Mouse (Mus musculus) heart, embryonic 14.5 days (tissue): ENCODE results near the gene Dhrs7. TPM values are rescaled to one million over a fixed set of nuclear protein-coding genes. Genes with fewer than 3 reads are reported as not detected.

Experiments
- ATAC-seq: fragments of 200-750 bp; cut with Nextera tagmentation; 2 replicates; pipeline ENCODE4 v1.8.0; 2017; ENCODE audit warnings: low read depth, moderate TSS enrichment; ENCODE audit not compliant: insufficient number of reproducible peaks, insufficient read depth, low FRiP score
- H3K27ac ChIP-seq, 2 experiments: fragments of 200-500 bp in 1 of 2; fragments of 300-500 bp in 1 of 2; sonication (generic) in 1 of 2; replicated peaks in 1 of 2; 2 replicates each; pipeline ENCODE4 v1.5.1; 2012 to 2014; ENCODE audit warnings: low read depth in 2 of 2, low read length in 2 of 2, control low read depth in 1 of 2, mild to moderate bottlenecking in 1 of 2, mixed read lengths in 1 of 2; ENCODE audit not compliant: control insufficient read depth in 1 of 2, insufficient read depth in 1 of 2
- H3K27me3 ChIP-seq: fragments of 300-500 bp; sonication (generic); 2 replicates; pipeline ENCODE4 v1.6.1; 2014; ENCODE audit warnings: mild to moderate bottlenecking, low read length, control low read depth; ENCODE audit not compliant: control insufficient read depth, insufficient read depth
- H3K36me3 ChIP-seq: fragments of 300-500 bp; sonication (generic); 2 replicates; pipeline ENCODE4 v1.6.1; 2014; ENCODE audit warnings: mild to moderate bottlenecking, control low read depth, low read length, mixed read lengths; ENCODE audit not compliant: control insufficient read depth, insufficient read depth
- H3K4me1 ChIP-seq, 2 experiments: fragments of 200-500 bp in 1 of 2; fragments of 300-500 bp in 1 of 2; sonication (generic) in 1 of 2; 2 replicates each; pipeline ENCODE4 v1.6.1; 2012 to 2014; ENCODE audit warnings: low read length in 2 of 2, control low read depth in 1 of 2, mixed read lengths in 1 of 2; ENCODE audit not compliant: control insufficient read depth in 2 of 2, insufficient read depth in 2 of 2
- H3K4me2 ChIP-seq: fragments of 300-500 bp; sonication (generic); 2 replicates; pipeline ENCODE4 v1.6.1; 2014; ENCODE audit warnings: mild to moderate bottlenecking, low read length
- H3K4me3 ChIP-seq, 2 experiments: fragments of 200-500 bp in 1 of 2; fragments of 300-500 bp in 1 of 2; sonication (generic) in 1 of 2; 2 replicates each; pipeline ENCODE4 v1.5.1; 2012 to 2014; ENCODE audit warnings: low read length in 2 of 2, mild to moderate bottlenecking in 2 of 2, control low read depth in 1 of 2, low read depth in 1 of 2, moderate library complexity in 1 of 2; ENCODE audit not compliant: control insufficient read depth in 1 of 2, insufficient read depth in 1 of 2
- H3K9ac ChIP-seq: fragments of 300-500 bp; sonication (generic); 2 replicates; pipeline ENCODE4 v1.6.1; 2014; ENCODE audit warnings: mild to moderate bottlenecking, low read length
- H3K9me3 ChIP-seq: fragments of 300-500 bp; sonication (generic); 2 replicates; pipeline ENCODE4 v1.6.1; 2016; ENCODE audit warnings: low read length, control low read depth; ENCODE audit not compliant: control insufficient read depth
- WGBS: fragments of 180-500 bp; shearing (Covaris S2); extraction: QIAGEN DNeasy Blood & Tissue Kit; methylation state at CpG from one replicate; pipeline ENCODE4 v1.1.7; 2014; 5-methylcytosine and 5-hydroxymethylcytosine counted together
- polyA plus RNA-seq: library from polyadenylated mRNA; unstranded; fragments of >200 nt; fragmentation: Nextera tagmentation; extraction: Ambion mirVana; gene quantifications from 2 replicates; pipeline ENCODE4 v1.2.1, GENCODE M21; 2014

The Dhrs7 gene
- polyA plus RNA-seq, 1 experiment from 2014 or later: 96.1 TPM

GRCm38 (mm10) chr12:72620856-72621255 lies 43.9 kb downstream of the Dhrs7 start:
- Histone ChIP-seq H3K9ac (no peak overlapping the region), H3K4me1 (no peaks in the 10 kb centered on the region), H3K27ac (no peak overlapping the region), H3K9me3 (no peaks in the 10 kb centered on the region), H3K36me3 (no peaks in the 10 kb centered on the region), H3K4me3 (no peak overlapping the region), H3K27me3 (no peaks in the 10 kb centered on the region), H3K4me2 (no peak overlapping the region)
- ATAC-seq: no peak
- WGBS: 88% methylated on average over 7 of the region's 7 CpGs

DNA sequence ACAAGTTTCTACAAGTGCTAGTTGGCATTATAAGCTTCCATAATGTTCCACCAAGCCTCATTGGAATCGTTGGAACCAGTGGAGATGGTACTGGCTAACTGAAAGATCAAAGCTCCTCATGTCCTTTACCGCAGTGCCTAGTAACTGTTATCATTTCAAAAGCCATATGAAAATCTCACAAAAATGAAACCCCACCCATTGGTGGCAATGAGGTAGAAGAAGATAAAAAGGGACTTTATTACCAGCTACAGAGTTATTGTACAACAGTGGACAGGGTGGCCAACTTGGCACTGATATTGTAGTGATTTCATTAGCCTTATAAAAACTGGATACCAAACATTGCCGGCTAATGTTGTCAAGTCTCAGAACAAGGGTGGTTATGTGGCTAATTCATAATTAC lies 52.7 kb downstream of the Dhrs7 start:
- Histone ChIP-seq H3K27me3 (no peaks in the 10 kb centered on the region), H3K9ac (no peak overlapping the region), H3K9me3 (no peaks in the 10 kb centered on the region), H3K27ac (no peak overlapping the region), H3K4me3 (no peak overlapping the region), H3K4me2 (no peak overlapping the region), H3K4me1 (no peaks in the 10 kb centered on the region), H3K36me3 (no peaks in the 10 kb centered on the region)
- 88% methylated on average over 3 of the region's 3 CpGs for WGBS
- no peak for ATAC-seq

Other genes starting within 250 kb of the Dhrs7 start
- 0.77 and 1.1 TPM in 2 replicates for gene Lrrc9, start 223.0 kb downstream of the Dhrs7 start, polyA plus RNA-seq
- 7.3 and 7.4 TPM in 2 replicates for gene Pcnx4, start 128.5 kb downstream of the Dhrs7 start, polyA plus RNA-seq
- gene Gm4756, start 15.2 kb downstream of the Dhrs7 start, polyA plus RNA-seq: not detected in 2 replicates
- gene Ppm1a, start 92.5 kb upstream of the Dhrs7 start, polyA plus RNA-seq: 64.1 and 75.9 TPM in 2 replicates